Mouse (Mus musculus): ENCODE measurements around the gene Capn15.

Capn15 gene

GRCm38 (mm10) chr17:25985306-25986294 lies at the start of gene Capn15:
Gene Capn15 (minus strand): TSS chr17:25985796.
- DNase-seq = peak; percentile 93

GRCm38 (mm10) chr17:26032037-26032436 lies 46.4 kb upstream of the Capn15 start:
- DNase-seq = no peak

- DNase-seq = peak; percentile 76
Measured at GRCm38 (mm10) chr17:26031583-26031982, 46.0 kb upstream of the Capn15 start.

GRCm38 (mm10) chr17:26028261-26028660 lies 42.7 kb upstream of the Capn15 start:
- DNase-seq = no peak

GRCm38 (mm10) chr17:26024674-26025073 lies 39.1 kb upstream of the Capn15 start:
- no peak for DNase-seq

- no peak for DNase-seq
Measured at GRCm38 (mm10) chr17:26023966-26024365, 38.4 kb upstream of the Capn15 start.

GRCm38 (mm10) chr17:26023181-26023580 lies 37.6 kb upstream of the Capn15 start:
- DNase-seq = no peak

- no peak for DNase-seq
Measured at GRCm38 (mm10) chr17:26021728-26022341, 36.2 kb upstream of the Capn15 start.

- no peak for DNase-seq
Measured at GRCm38 (mm10) chr17:26020848-26021347, 35.3 kb upstream of the Capn15 start.

- DNase-seq = no peak
Measured at GRCm38 (mm10) chr17:26018388-26018787, 32.8 kb upstream of the Capn15 start.

- DNase-seq = no peak
Measured at GRCm38 (mm10) chr17:26017949-26018348, 32.4 kb upstream of the Capn15 start.

GRCm38 (mm10) chr17:26017021-26017420 lies 31.4 kb upstream of the Capn15 start:
- DNase-seq = no peak

GRCm38 (mm10) chr17:26013711-26014110 lies 28.1 kb upstream of the Capn15 start:
- DNase-seq = no peak

GRCm38 (mm10) chr17:26011841-26012460 lies 26.4 kb upstream of the Capn15 start:
- DNase-seq = peak; percentile 94

GRCm38 (mm10) chr17:26009540-26009939 lies 23.9 kb upstream of the Capn15 start:
- peak; percentile 87 for DNase-seq

- DNase-seq = no peak
Measured at GRCm38 (mm10) chr17:26008787-26009186, 23.2 kb upstream of the Capn15 start.

GRCm38 (mm10) chr17:26008331-26008730 lies 22.7 kb upstream of the Capn15 start:
- DNase-seq = no peak

GRCm38 (mm10) chr17:26007646-26008045 lies 22.1 kb upstream of the Capn15 start:
- DNase-seq = no peak

GRCm38 (mm10) chr17:26005731-26006450 lies 20.3 kb upstream of the Capn15 start:
- DNase-seq = no peak

- DNase-seq = no peak
Measured at GRCm38 (mm10) chr17:26004711-26005110, 19.1 kb upstream of the Capn15 start.

GRCm38 (mm10) chr17:26003864-26004263 lies 18.3 kb upstream of the Capn15 start:
- no peak for DNase-seq

- DNase-seq = no peak
Measured at GRCm38 (mm10) chr17:25998425-25998824, 12.8 kb upstream of the Capn15 start.

- DNase-seq = no peak
Measured at GRCm38 (mm10) chr17:25993489-25993888, 7.9 kb upstream of the Capn15 start.

Data from cerebellum, adult 8-10 months (tissue).